Mouse (Mus musculus) thymus, adult 2 months (tissue): ENCODE measurements at regions not wholly inside any gene's neighbourhood (a gene's known extent, or its start where the extent isn't known, plus 50 kb on each side); places are given as distances from the start of the nearest gene placed in this dataset.

Source experiments
- CTCF ChIP-seq: fragments of 200-500 bp; IDR thresholded peaks from 2 replicates; pipeline ENCODE4 v1.5.1; 2012; ENCODE audit warnings: mild to moderate bottlenecking, control low read depth, low read length, moderate library complexity, borderline replicate concordance; ENCODE audit not compliant: control insufficient read depth, poor library complexity, insufficient read depth; ENCODE audit errors: extremely low read depth
- POLR2A ChIP-seq: fragments of 200-500 bp; IDR thresholded peaks from 2 replicates; pipeline ENCODE4 v1.6.1; 2012; ENCODE audit warnings: mild to moderate bottlenecking, low read length, control low read depth, moderate library complexity; ENCODE audit not compliant: control insufficient read depth, poor library complexity, insufficient read depth; ENCODE audit errors: extremely low read depth

DNA sequence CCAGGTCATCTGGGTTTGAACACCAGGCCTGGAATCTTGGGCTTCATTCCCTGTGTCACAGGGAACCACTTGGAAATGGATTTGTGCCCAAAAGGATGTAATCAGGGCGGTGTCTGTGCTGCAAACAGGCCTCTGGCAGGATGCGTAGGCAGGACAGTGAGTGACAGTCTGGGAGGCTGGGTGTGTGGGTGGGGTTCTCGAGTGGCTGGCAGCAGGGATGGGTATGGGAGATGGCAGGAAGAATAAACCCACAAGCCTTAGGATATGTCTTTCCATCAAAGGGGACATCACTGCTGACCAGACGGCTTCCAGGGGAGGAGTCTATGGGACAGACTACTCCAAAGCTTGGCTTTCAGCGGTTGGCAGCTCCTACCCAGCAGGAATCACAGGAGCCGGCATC, 150.5 kb upstream of the Nectin1 start:
- TF ChIP-seq POLR2A (no peak), CTCF (no peak)
